Mouse (Mus musculus) limb, embryonic 10.5 days (tissue): ENCODE data around the gene Ift22. TPM values are rescaled to one million over a fixed set of nuclear protein-coding genes. Genes with fewer than 3 reads are reported as not detected.

Source experiments
- DNase-seq: peaks from one replicate; pipeline ENCODE4 v3.0.0-alpha.2; 2017; ENCODE audit warnings: low spot score
- H3K27ac ChIP-seq: fragments of 300-500 bp; sonication (generic); 2 replicates; pipeline ENCODE4 v1.5.1; 2016; ENCODE audit warnings: mild to moderate bottlenecking
- H3K27me3 ChIP-seq: fragments of 300-500 bp; sonication (generic); 2 replicates; pipeline ENCODE4 v1.6.1; 2016; ENCODE audit warnings: low read depth, mild to moderate bottlenecking; ENCODE audit not compliant: poor library complexity, severe bottlenecking
- H3K36me3 ChIP-seq: fragments of 300-500 bp; sonication (generic); 2 replicates; pipeline ENCODE4 v1.6.1; 2016; ENCODE audit warnings: mild to moderate bottlenecking, moderate library complexity
- H3K4me1 ChIP-seq: fragments of 300-500 bp; sonication (generic); 2 replicates; pipeline ENCODE4 v1.6.1; 2016
- H3K4me3 ChIP-seq: fragments of 300-500 bp; sonication (generic); 2 replicates; pipeline ENCODE4 v1.5.1; 2016; ENCODE audit warnings: mild to moderate bottlenecking, moderate library complexity
- H3K9me3 ChIP-seq: fragments of 300-500 bp; sonication (generic); replicated peaks from 2 replicates; pipeline ENCODE4 v1.6.1; 2016; ENCODE audit warnings: mild to moderate bottlenecking
- WGBS: fragments of 180-500 bp; shearing (Covaris S2); methylation state at CpG from one replicate; pipeline ENCODE4 v1.1.7; 2016; 5-methylcytosine and 5-hydroxymethylcytosine counted together
- polyA plus RNA-seq: library from polyadenylated mRNA; unstranded; fragments of >200 nt; fragmentation: Nextera tagmentation; extraction: Ambion mirVana; gene quantifications from 2 replicates; pipeline ENCODE4 v1.2.1, GENCODE M21; 2016

Ift22 gene
- polyA plus RNA-seq, 1 experiment from 2014 or later = 84.0 TPM

GRCm38 (mm10) chr5:136882055-136882787 is 25.7 kb upstream of the Ift22 start:
- no peaks in the 10 kb centered on the region for H3K27me3 ChIP-seq
- WGBS = under 1% methylated on average over 47 of the region's 47 CpGs
- H3K36me3 ChIP-seq = peaks cover 39% of the 10 kb centered on the region
- no peaks in the 10 kb centered on the region for H3K9me3 ChIP-seq
- H3K4me1 ChIP-seq = peaks cover 33% of the 10 kb centered on the region
- peak overlapping the region; percentile 81 for H3K4me3 ChIP-seq
- peak; percentile 83 for DNase-seq
- peak overlapping the region; percentile 94 for H3K27ac ChIP-seq

GRCm38 (mm10) chr5:136882788-136883439 is 25.0 kb upstream of the Ift22 start, which contains the start of gene Col26a1:
Col26a1 (minus strand) TSS chr5:136883209.
- no peak for DNase-seq
- Histone ChIP-seq H3K4me3 (peak within 1 kb of the TSS; percentile 81), H3K4me1 (peaks cover 40% of the 10 kb centered on the region), H3K27me3 (no peaks in the 10 kb centered on the region), H3K27ac (peak within 1 kb of the TSS; percentile 94), H3K9me3 (no peaks in the 10 kb centered on the region), H3K36me3 (peaks cover 32% of the 10 kb centered on the region)
- WGBS = under 1% methylated on average over 43 of the region's 44 CpGs

GRCm38 (mm10) chr5:136886957-136887356 is 21.0 kb upstream of the Ift22 start:
- H3K36me3 ChIP-seq = no peaks in the 10 kb centered on the region
- no peaks in the 10 kb centered on the region for H3K9me3 ChIP-seq
- DNase-seq = no peak
- H3K4me3 ChIP-seq = no peak overlapping the region
- H3K27ac ChIP-seq = peak overlapping the region; percentile 82
- H3K27me3 ChIP-seq = no peaks in the 10 kb centered on the region
- 43% methylated on average over 7 of the region's 7 CpGs for WGBS
- H3K4me1 ChIP-seq = peaks cover 44% of the 10 kb centered on the region

- peaks cover 35% of the 10 kb centered on the region for H3K4me1 ChIP-seq
- H3K36me3 ChIP-seq = no peaks in the 10 kb centered on the region
- no peaks in the 10 kb centered on the region for H3K9me3 ChIP-seq
- whole genome bisulfite sequencing = 51% methylated on average over 19 of the region's 19 CpGs
- no peak overlapping the region for H3K4me3 ChIP-seq
- DNase-seq = no peak
- peak overlapping the region; percentile 59 for H3K27ac ChIP-seq
- no peaks in the 10 kb centered on the region for H3K27me3 ChIP-seq
These were observed 19.2 kb upstream of the Ift22 start for GRCm38 (mm10) chr5:136888539-136889355.

- Histone ChIP-seq H3K4me1 (peaks cover 27% of the 10 kb centered on the region), H3K27ac (peak overlapping the region; percentile 79), H3K36me3 (no peaks in the 10 kb centered on the region), H3K27me3 (no peaks in the 10 kb centered on the region), H3K9me3 (no peaks in the 10 kb centered on the region), H3K4me3 (peak overlapping the region; percentile 29)
- peak; percentile 50 for DNase-seq
- 34% methylated on average over 25 of the region's 25 CpGs for WGBS
These were observed 13.0 kb upstream of the Ift22 start for GRCm38 (mm10) chr5:136894840-136895528.

GRCm38 (mm10) chr5:136895529-136895963 is 12.4 kb upstream of the Ift22 start:
- DNase-seq = no peak
- no peaks in the 10 kb centered on the region for H3K9me3 ChIP-seq
- no peaks in the 10 kb centered on the region for H3K27me3 ChIP-seq
- H3K27ac ChIP-seq = peak overlapping the region; percentile 79
- WGBS = 56% methylated on average over 10 of the region's 10 CpGs
- H3K4me1 ChIP-seq = peaks cover 27% of the 10 kb centered on the region
- peak overlapping the region; percentile 29 for H3K4me3 ChIP-seq
- H3K36me3 ChIP-seq = no peaks in the 10 kb centered on the region

DNA sequence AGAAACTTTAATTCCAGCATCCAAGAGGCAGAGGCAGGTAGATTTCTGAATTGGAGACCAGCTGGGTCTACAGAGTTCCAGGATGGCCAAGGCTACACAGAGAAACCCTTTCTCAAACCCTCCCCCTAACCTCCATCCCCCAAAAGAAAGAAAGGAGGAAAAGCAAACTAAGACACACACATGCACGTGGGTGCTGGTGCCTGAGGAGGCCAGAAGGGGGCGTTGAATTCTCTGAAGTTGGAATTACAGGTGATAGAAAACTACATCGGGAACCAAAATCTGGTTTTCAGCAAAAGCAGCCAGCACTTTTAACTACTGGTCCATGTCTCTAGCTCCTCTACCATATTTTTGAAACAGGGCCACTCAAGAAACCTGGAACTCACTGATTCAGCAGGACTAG is 3.3 kb upstream of the Ift22 start:
- no peak for DNase-seq
- Histone ChIP-seq H3K36me3 (no peaks in the 10 kb centered on the region), H3K4me3 (no peak overlapping the region), H3K9me3 (no peaks in the 10 kb centered on the region), H3K27me3 (no peaks in the 10 kb centered on the region), H3K4me1 (peaks cover 16% of the 10 kb centered on the region), H3K27ac (no peak overlapping the region)
- 67% methylated on average over 3 of the region's 3 CpGs for WGBS

DNA sequence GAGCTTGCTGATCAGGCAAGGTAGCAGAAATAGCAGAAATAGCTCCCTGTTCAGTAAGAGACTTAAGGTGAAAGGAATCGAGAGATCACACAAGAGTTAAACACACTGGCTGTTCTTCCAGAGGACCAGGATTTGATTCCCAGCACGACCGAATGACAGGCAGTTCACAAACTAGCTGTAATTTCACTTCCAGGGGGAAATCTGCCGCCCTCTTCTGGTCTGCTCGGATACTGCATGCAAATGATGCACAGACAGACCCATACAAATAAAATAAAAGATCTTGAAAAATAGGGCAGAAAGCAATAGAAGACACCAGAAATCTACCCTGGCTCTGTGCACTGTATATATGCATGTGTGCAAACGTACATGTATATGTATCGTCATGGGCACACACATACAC is 2.3 kb upstream of the Ift22 start:
- DNase-seq = no peak
- H3K4me3 ChIP-seq = no peak overlapping the region
- peaks cover 13% of the 10 kb centered on the region; the same call in 1 of the 2 replicates for H3K4me1 ChIP-seq
- H3K27ac ChIP-seq = no peak overlapping the region
- peaks cover under 1% of the 10 kb centered on the region for H3K36me3 ChIP-seq
- no peaks in the 10 kb centered on the region for H3K27me3 ChIP-seq
- no peaks in the 10 kb centered on the region for H3K9me3 ChIP-seq
- WGBS = 53% methylated on average over 7 of the region's 7 CpGs

- no peak for DNase-seq
- Histone ChIP-seq H3K27ac (peak overlapping the region; percentile 83), H3K4me1 (peaks cover 13% of the 10 kb centered on the region; the same call in 1 of the 2 replicates), H3K36me3 (peaks cover 20% of the 10 kb centered on the region), H3K9me3 (no peaks in the 10 kb centered on the region), H3K27me3 (no peaks in the 10 kb centered on the region), H3K4me3 (peak overlapping the region; percentile 78)
- WGBS = 42% methylated on average over 9 of the region's 9 CpGs
These were observed 363 bp upstream of the Ift22 start for GRCm38 (mm10) chr5:136907587-136907986.

DNA sequence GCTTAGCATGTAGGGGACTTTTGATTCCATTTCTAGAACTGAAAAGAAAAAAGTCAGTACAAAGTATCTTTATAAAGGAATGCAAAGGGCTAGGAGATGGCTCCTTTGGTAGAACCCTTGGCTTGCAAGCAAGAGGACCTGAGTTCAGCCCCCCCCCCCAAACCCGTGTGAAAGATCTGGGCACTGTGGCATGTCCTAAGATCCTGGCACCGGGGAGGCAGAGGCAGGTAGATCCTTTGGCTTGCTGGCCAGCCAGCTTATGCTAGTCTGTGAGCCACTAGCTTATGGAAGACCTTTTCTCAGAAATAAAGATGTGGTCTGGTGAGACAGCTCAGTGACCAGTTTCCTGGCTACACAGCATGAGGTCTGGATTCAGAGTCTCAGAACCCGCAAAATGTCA is 6.2 kb downstream of the Ift22 start:
- peaks cover 1% of the 10 kb centered on the region for H3K4me1 ChIP-seq
- H3K4me3 ChIP-seq = no peak overlapping the region
- no peak for DNase-seq
- H3K9me3 ChIP-seq = no peaks in the 10 kb centered on the region
- H3K36me3 ChIP-seq = peaks cover 38% of the 10 kb centered on the region
- H3K27ac ChIP-seq = no peak overlapping the region
- 85% methylated on average over 3 of the region's 3 CpGs for WGBS
- H3K27me3 ChIP-seq = no peaks in the 10 kb centered on the region

- Histone ChIP-seq H3K27ac (no peak overlapping the region), H3K27me3 (no peaks in the 10 kb centered on the region), H3K9me3 (no peaks in the 10 kb centered on the region), H3K36me3 (peaks cover 16% of the 10 kb centered on the region), H3K4me3 (no peak overlapping the region), H3K4me1 (peaks cover 9% of the 10 kb centered on the region)
- DNase-seq = no peak
- 96% methylated on average over 8 of the region's 8 CpGs for WGBS
These were observed 9.8 kb downstream of the Ift22 start for GRCm38 (mm10) chr5:136917613-136918242.
